Mouse (Mus musculus): ENCODE data around the gene Mcm3ap. TPM values are rescaled to one million over a fixed set of nuclear protein-coding genes. Genes with fewer than 3 reads are reported as not detected.

The Mcm3ap gene
- 66.8 and 67.5 TPM in 2 replicates for polyA plus RNA-seq (2014; fragmentation: Nextera tagmentation; extraction: Ambion mirVana)

DNA sequence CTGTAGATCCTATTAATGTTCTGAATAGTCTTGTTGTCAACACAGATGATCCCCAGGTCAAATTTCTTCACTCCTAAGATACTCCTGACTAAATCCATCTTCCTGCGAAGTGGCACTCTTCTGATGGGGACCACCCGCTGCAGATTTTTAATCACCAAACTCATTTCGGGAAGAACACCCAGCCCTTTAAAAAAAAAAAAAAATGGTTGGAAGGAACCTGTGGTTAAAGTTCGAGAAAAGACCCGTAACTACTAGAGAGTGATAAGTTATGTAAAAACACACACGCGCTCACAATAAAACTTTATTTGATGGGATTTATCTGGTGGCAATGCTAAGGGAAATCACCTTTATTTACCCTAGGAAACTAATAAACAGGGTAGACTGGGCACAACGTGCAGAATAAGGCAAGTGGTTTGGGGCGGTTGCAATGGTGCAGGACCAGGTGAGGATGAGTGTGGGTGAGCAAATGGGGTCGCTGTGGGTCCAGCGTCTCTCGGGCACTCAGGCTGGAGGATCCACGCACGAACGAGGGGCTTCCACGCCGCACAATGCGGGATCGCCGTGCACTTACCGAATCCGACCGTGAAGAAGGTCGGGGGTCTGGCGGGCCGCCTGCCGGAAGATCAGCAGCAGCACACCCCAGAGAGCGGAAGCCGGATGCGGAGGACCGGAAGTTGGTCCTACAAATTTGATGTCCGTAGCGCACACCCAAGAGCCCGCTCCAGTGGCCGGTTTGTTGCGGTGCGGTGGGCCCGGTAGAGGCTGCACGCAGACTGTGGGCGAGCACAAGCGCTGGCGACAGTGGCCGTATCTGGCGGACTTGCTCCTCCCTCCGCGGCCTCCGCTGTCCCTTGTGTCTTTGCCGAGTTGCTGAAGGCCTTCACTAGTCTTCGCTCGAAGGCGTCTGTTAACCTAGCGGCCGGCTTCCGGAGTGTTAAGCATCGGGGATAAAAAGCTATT, at the start of gene Mcm3ap, which contains the start of gene Ybey:
Gene Mcm3ap (plus strand): TSS at position 725 of the 960 bp plus-strand sequence.
Gene Ybey (minus strand): TSS at position 912 of the 960 bp plus-strand sequence.
- Histone ChIP-seq H3K36me3 (ENCODE audit: control insufficient read depth, insufficient read depth, low read length) (0 out of 2 replicates have a peak, but pooled peaks cover 5% of the 10 kb centered on the region), H3K4me2 (replicated peaks; ENCODE audit: low read depth, low read length) (peak within 1 kb of the TSS; percentile 59), H3K4me1 (replicated peaks; ENCODE audit: control insufficient read depth, insufficient read depth, low read length) (no peaks in the 10 kb centered on the region), H3K9ac (ENCODE audit: low read depth, low read length) (peak within 1 kb of the TSS; percentile 93), H3K4me3 (ENCODE audit: low read depth, low read length) (peak within 1 kb of the TSS; percentile 78), H3K27ac (ENCODE audit: low read depth, low read length) (peak within 1 kb of the TSS; percentile 86), H3K27me3 (ENCODE audit: control insufficient read depth, insufficient read depth, low read length) (no peaks in the 10 kb centered on the region), H3K9me3 (ENCODE audit: control insufficient read depth, low read length) (no peaks in the 10 kb centered on the region)
- 2% methylated on average over 55 of the region's 55 CpGs for WGBS
- DNase-seq (ENCODE audit: low spot score) = peak; percentile 95
- peak; percentile 96 for ATAC-seq (ENCODE audit: low FRiP score)

DNA sequence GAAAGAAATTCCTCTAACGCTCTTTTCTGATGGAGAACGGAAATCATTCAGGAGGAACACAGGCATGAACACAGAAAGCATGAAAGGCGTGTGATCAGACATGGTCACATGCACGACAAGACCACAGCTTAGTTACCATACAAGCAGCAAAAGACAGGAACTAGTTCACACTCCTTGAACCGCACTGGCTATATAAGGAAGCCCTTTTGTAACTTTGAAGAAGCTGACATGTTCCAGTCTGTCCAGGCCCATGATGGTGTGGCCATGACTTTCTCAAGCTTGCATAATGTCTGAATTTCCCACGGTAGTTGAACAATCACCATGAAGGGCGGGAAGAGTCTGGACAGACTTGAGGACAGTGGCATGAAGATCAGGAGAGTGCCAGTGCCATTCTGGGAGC, 43.1 kb upstream of the Mcm3ap start:
- Histone ChIP-seq H3K4me3 (ENCODE audit: low read depth, low read length) (no peak overlapping the region), H3K36me3 (ENCODE audit: control insufficient read depth, insufficient read depth, low read length) (peaks cover 18% of the 10 kb centered on the region), H3K9me3 (ENCODE audit: control insufficient read depth, low read length) (no peaks in the 10 kb centered on the region), H3K4me1 (replicated peaks; ENCODE audit: control insufficient read depth, insufficient read depth, low read length) (no peaks in the 10 kb centered on the region), H3K4me2 (replicated peaks; ENCODE audit: low read depth, low read length) (no peak overlapping the region), H3K9ac (ENCODE audit: low read depth, low read length) (no peak overlapping the region), H3K27ac (ENCODE audit: low read depth, low read length) (no peak overlapping the region), H3K27me3 (ENCODE audit: control insufficient read depth, insufficient read depth, low read length) (no peaks in the 10 kb centered on the region)
- 97% methylated on average over 7 of the region's 7 CpGs for WGBS
- DNase-seq (ENCODE audit: low spot score) = no peak
- ATAC-seq (ENCODE audit: low FRiP score) = no peak

GRCm38 (mm10) chr10:76433925-76434324, 34.8 kb upstream of the Mcm3ap start:
- 96% methylated on average over 11 of the region's 11 CpGs for WGBS
- Histone ChIP-seq H3K9ac (ENCODE audit: low read depth, low read length) (no peak overlapping the region), H3K4me1 (replicated peaks; ENCODE audit: control insufficient read depth, insufficient read depth, low read length) (no peaks in the 10 kb centered on the region), H3K27me3 (ENCODE audit: control insufficient read depth, insufficient read depth, low read length) (no peaks in the 10 kb centered on the region), H3K4me3 (ENCODE audit: low read depth, low read length) (no peak overlapping the region), H3K4me2 (replicated peaks; ENCODE audit: low read depth, low read length) (no peak overlapping the region), H3K9me3 (ENCODE audit: control insufficient read depth, low read length) (no peaks in the 10 kb centered on the region), H3K36me3 (ENCODE audit: control insufficient read depth, insufficient read depth, low read length) (peaks cover 23% of the 10 kb centered on the region), H3K27ac (ENCODE audit: low read depth, low read length) (no peak overlapping the region)
- ATAC-seq (ENCODE audit: low FRiP score) (no peak), DNase-seq (ENCODE audit: low spot score) (no peak)

DNA sequence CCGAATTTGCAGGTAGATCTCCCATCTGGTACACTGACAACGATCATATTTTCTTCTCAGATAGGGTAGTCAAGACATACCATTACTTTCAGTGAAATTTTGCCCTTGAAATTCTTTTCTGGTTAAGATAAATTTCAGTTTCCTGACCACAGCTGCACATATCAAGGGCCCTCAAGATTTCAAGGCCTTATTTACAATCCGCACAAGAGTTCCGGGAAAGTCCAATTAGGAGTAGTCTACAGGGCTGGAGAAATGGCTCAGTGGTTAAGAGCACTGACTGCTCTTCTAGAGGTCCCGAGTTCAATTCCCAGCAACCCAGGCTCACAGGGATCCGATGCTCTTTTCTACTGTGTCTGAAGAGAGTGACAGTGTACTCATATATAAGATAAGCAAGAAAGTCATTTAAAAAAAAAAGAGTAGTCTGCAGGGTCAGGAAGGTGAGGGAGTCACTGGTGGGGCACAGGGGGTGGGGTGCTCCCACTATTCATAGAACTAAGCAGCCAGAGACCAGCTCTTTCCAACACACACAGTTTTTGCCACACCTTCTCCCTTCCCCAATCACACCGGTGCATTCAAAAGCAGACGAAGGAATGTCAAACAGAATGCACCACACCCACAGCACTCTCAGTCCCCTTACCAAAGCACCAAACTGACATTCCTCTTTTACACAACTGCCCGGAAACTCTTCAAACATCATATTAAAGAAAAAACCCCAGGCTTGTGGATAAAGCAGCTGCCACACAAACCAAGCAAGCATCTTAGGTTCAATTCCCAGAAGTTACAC, 29.4 kb upstream of the Mcm3ap start:
- DNase-seq (ENCODE audit: low spot score) (no peak), ATAC-seq (ENCODE audit: low FRiP score) (no peak)
- H3K4me2 ChIP-seq (replicated peaks; ENCODE audit: low read depth, low read length) = no peak overlapping the region
- no peak overlapping the region for H3K4me3 ChIP-seq (ENCODE audit: low read depth, low read length)
- H3K4me1 ChIP-seq (replicated peaks; ENCODE audit: control insufficient read depth, insufficient read depth, low read length) = peaks cover 5% of the 10 kb centered on the region; the same call in 1 of the 2 replicates
- no peaks in the 10 kb centered on the region for H3K27me3 ChIP-seq (ENCODE audit: control insufficient read depth, insufficient read depth, low read length)
- no peak overlapping the region for H3K9ac ChIP-seq (ENCODE audit: low read depth, low read length)
- H3K36me3 ChIP-seq (ENCODE audit: control insufficient read depth, insufficient read depth, low read length) = peaks cover 8% of the 10 kb centered on the region
- 95% methylated on average over 9 of the region's 9 CpGs for WGBS
- no peaks in the 10 kb centered on the region for H3K9me3 ChIP-seq (ENCODE audit: control insufficient read depth, low read length)
- H3K27ac ChIP-seq (ENCODE audit: low read depth, low read length) = no peak overlapping the region

- Histone ChIP-seq H3K9ac (ENCODE audit: low read depth, low read length) (no peak within 1 kb of the TSS), H3K9me3 (ENCODE audit: control insufficient read depth, low read length) (no peaks in the 10 kb centered on the region), H3K4me3 (ENCODE audit: low read depth, low read length) (no peak within 1 kb of the TSS), H3K36me3 (ENCODE audit: control insufficient read depth, insufficient read depth, low read length) (peaks cover 5% of the 10 kb centered on the region), H3K27ac (ENCODE audit: low read depth, low read length) (no peak within 1 kb of the TSS), H3K27me3 (ENCODE audit: control insufficient read depth, insufficient read depth, low read length) (no peaks in the 10 kb centered on the region), H3K4me2 (replicated peaks; ENCODE audit: low read depth, low read length) (no peak within 1 kb of the TSS), H3K4me1 (replicated peaks; ENCODE audit: control insufficient read depth, insufficient read depth, low read length) (peaks cover 5% of the 10 kb centered on the region; the same call in 1 of the 2 replicates)
- DNase-seq (ENCODE audit: low spot score) (no peak), ATAC-seq (ENCODE audit: low FRiP score) (no peak)
- 98% methylated on average over 17 of the region's 17 CpGs for WGBS
These were observed 28.4 kb upstream of the Mcm3ap start, which contains the start of gene AC141477.1 for GRCm38 (mm10) chr10:76440281-76440680. TSS of gene AC141477.1 (minus strand) at chr10:76440444.

DNA sequence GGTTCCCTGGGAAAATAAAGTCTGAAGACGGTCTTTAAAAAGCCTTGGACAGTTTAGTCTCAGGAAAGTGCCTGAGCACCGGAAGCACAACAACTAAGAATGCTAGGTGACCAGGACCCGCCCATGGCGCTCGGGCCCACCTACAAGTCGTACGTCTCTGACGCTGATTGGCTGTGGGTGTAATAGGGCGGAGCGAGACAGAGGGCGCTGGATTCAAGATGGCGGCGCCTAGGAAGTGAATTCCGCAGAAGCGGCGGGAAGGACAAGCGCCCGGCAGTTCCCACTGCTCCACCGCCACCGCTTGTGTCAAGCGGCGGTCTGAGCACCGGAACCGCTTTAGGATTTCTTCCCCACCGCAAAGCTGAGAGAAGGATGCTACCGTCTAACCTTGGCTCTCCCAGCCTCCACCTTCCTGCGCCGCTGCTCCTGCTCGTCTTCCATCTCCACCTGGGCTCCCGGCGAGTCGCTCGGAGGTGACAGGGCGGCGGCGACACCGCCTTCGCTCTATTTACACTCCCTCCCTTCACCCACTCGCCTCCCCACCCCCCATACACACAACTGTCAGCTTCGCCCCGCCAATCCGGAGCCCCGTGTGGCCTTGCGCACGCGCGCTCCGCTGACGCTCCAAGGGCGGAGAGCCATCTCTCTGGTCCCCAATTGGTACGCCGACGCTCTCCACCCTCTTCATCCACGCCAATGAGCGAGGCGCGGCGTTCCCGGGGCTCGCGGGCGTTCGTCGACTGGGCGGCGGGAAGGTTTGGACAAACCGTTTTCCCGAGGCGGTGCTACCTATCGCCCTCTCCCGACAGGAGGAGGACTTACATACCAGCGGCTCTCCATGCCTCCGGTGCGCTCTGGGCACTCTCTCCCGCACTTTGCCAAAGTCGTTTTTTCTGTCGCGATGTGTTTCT, 26.3 kb upstream of the Mcm3ap start, which contains the start of gene Pcnt:
Gene Pcnt (minus strand): TSS at position 609 of the 911 bp plus-strand sequence.
- DNase-seq (ENCODE audit: low spot score) (peak; percentile 97), ATAC-seq (ENCODE audit: low FRiP score) (peak; percentile 99)
- peak within 1 kb of the TSS; percentile 91 for H3K4me3 ChIP-seq (ENCODE audit: low read depth, low read length)
- no peaks in the 10 kb centered on the region for H3K27me3 ChIP-seq (ENCODE audit: control insufficient read depth, insufficient read depth, low read length)
- H3K36me3 ChIP-seq (ENCODE audit: control insufficient read depth, insufficient read depth, low read length) = no peaks in the 10 kb centered on the region
- H3K4me1 ChIP-seq (replicated peaks; ENCODE audit: control insufficient read depth, insufficient read depth, low read length) = peaks cover 5% of the 10 kb centered on the region; the same call in 1 of the 2 replicates
- peak within 1 kb of the TSS; percentile 92 for H3K27ac ChIP-seq (ENCODE audit: low read depth, low read length)
- H3K9me3 ChIP-seq (ENCODE audit: control insufficient read depth, low read length) = no peaks in the 10 kb centered on the region
- peak within 1 kb of the TSS; percentile 77 for H3K9ac ChIP-seq (ENCODE audit: low read depth, low read length)
- peak within 1 kb of the TSS; percentile 49 for H3K4me2 ChIP-seq (replicated peaks; ENCODE audit: low read depth, low read length)
- under 1% methylated on average over 78 of the region's 78 CpGs for WGBS

- H3K9ac ChIP-seq (ENCODE audit: low read depth, low read length) = no peak overlapping the region
- no peak overlapping the region for H3K27ac ChIP-seq (ENCODE audit: low read depth, low read length)
- no peak for ATAC-seq (ENCODE audit: low FRiP score)
- no peak overlapping the region for H3K4me2 ChIP-seq (replicated peaks; ENCODE audit: low read depth, low read length)
- H3K4me3 ChIP-seq (ENCODE audit: low read depth, low read length) = no peak overlapping the region
- DNase-seq (ENCODE audit: low spot score) = no peak
- peaks cover 5% of the 10 kb centered on the region; the same call in 1 of the 2 replicates for H3K4me1 ChIP-seq (replicated peaks; ENCODE audit: control insufficient read depth, insufficient read depth, low read length)
- H3K27me3 ChIP-seq (ENCODE audit: control insufficient read depth, insufficient read depth, low read length) = no peaks in the 10 kb centered on the region
- WGBS = 82% methylated on average over 4 of the region's 4 CpGs
- no peaks in the 10 kb centered on the region for H3K9me3 ChIP-seq (ENCODE audit: control insufficient read depth, low read length)
- H3K36me3 ChIP-seq (ENCODE audit: control insufficient read depth, insufficient read depth, low read length) = no peaks in the 10 kb centered on the region
These were observed 22.6 kb upstream of the Mcm3ap start for GRCm38 (mm10) chr10:76445996-76446681.
